Mouse (Mus musculus): ENCODE results near the gene Rab37. TPM values are rescaled to one million over a fixed set of nuclear protein-coding genes. Genes with fewer than 3 reads are reported as not detected.

The Rab37 gene
- polyA plus RNA-seq, 1 experiment from 2014 or later = 1.7 TPM

- WGBS = 71% methylated on average over 5 of the region's 5 CpGs
Observed at GRCm38 (mm10) chr11:115073002-115073401, 18.2 kb upstream of the Rab37 start.

DNA sequence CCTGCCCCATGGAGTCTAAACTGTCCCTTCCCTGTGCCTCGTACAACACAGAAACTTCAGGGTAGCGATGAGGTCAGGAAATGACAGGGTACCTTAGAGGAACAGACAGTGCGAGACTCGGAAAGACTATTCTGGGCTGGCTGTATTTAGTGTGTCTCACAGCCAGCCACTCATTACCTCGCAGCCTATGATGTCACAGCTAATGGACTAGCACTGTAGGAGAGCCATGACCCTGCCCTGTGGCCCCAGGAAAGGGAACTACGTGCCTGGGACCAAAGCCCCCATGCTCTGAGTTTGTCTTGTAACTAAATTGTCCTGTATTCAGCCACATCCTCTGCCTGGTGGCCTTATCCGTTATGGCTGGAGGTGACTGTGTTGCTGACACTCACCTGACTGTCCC is 15.8 kb upstream of the Rab37 start:
- Histone ChIP-seq H3K27me3 (no peaks in the 10 kb centered on the region), H3K4me3 (no peak overlapping the region), H3K9ac (no peak overlapping the region), H3K4me1 (peaks cover 12% of the 10 kb centered on the region), H3K27ac (no peak overlapping the region), H3K4me2 (no peak overlapping the region), H3K9me3 (no peaks in the 10 kb centered on the region), H3K36me3 (no peaks in the 10 kb centered on the region)
- WGBS = 41% methylated on average over 7 of the region's 7 CpGs
- no peak for ATAC-seq (ENCODE audit: borderline replicate concordance, extremely low read depth, low FRiP score, low TSS enrichment)

More at GRCm38 (mm10) chr11:115073002-115073401, 18.2 kb upstream of the Rab37 start:
- Histone ChIP-seq H3K4me3 (no peak overlapping the region), H3K4me2 (no peak overlapping the region), H3K9ac (no peak overlapping the region), H3K36me3 (no peaks in the 10 kb centered on the region), H3K27me3 (no peaks in the 10 kb centered on the region), H3K9me3 (no peaks in the 10 kb centered on the region), H3K4me1 (peaks cover 12% of the 10 kb centered on the region), H3K27ac (no peak overlapping the region)
- no peak for ATAC-seq (ENCODE audit: borderline replicate concordance, extremely low read depth, low FRiP score, low TSS enrichment)

- no peak for ATAC-seq (ENCODE audit: borderline replicate concordance, extremely low read depth, low FRiP score, low TSS enrichment)
Observed at GRCm38 (mm10) chr11:115075859-115076258, 15.4 kb upstream of the Rab37 start.

GRCm38 (mm10) chr11:115077436-115077835 is 13.8 kb upstream of the Rab37 start:
- WGBS = 92% methylated on average over 1 of the region's 1 CpGs
- no peak for ATAC-seq (ENCODE audit: borderline replicate concordance, extremely low read depth, low FRiP score, low TSS enrichment)
- Histone ChIP-seq H3K4me1 (no peaks in the 10 kb centered on the region), H3K9ac (no peak overlapping the region), H3K27me3 (no peaks in the 10 kb centered on the region; the same call in 1 of the 2 replicates), H3K9me3 (no peaks in the 10 kb centered on the region), H3K27ac (no peak overlapping the region), H3K4me3 (no peak overlapping the region), H3K36me3 (no peaks in the 10 kb centered on the region), H3K4me2 (no peak overlapping the region)

More at GRCm38 (mm10) chr11:115075859-115076258, 15.4 kb upstream of the Rab37 start:
- H3K36me3 ChIP-seq = no peaks in the 10 kb centered on the region
- no peak overlapping the region for H3K27ac ChIP-seq
- no peak overlapping the region for H3K4me3 ChIP-seq
- H3K4me1 ChIP-seq = peaks cover 12% of the 10 kb centered on the region
- WGBS = 34% methylated on average over 5 of the region's 5 CpGs
- H3K4me2 ChIP-seq = no peak overlapping the region
- H3K9ac ChIP-seq = no peak overlapping the region
- H3K27me3 ChIP-seq = no peaks in the 10 kb centered on the region
- no peaks in the 10 kb centered on the region for H3K9me3 ChIP-seq

- Histone ChIP-seq H3K27ac (no peak overlapping the region), H3K27me3 (peaks cover 3% of the 10 kb centered on the region; the same call in 1 of the 2 replicates)
- ATAC-seq (ENCODE audit: borderline replicate concordance, extremely low read depth, low FRiP score, low TSS enrichment) = no peak
Observed at GRCm38 (mm10) chr11:115078680-115079079, 12.6 kb upstream of the Rab37 start.

GRCm38 (mm10) chr11:115080886-115081285 is 10.3 kb upstream of the Rab37 start:
- H3K4me1 ChIP-seq = no peaks in the 10 kb centered on the region
- no peaks in the 10 kb centered on the region for H3K36me3 ChIP-seq
- H3K4me2 ChIP-seq = no peak overlapping the region
- no peaks in the 10 kb centered on the region for H3K9me3 ChIP-seq
- H3K9ac ChIP-seq = no peak overlapping the region
- WGBS = 31% methylated on average over 13 of the region's 13 CpGs
- H3K4me3 ChIP-seq = no peak overlapping the region
- H3K27ac ChIP-seq = no peak overlapping the region
- no peak for ATAC-seq (ENCODE audit: borderline replicate concordance, extremely low read depth, low FRiP score, low TSS enrichment)
- H3K27me3 ChIP-seq = peaks cover 16% of the 10 kb centered on the region

More at GRCm38 (mm10) chr11:115078680-115079079, 12.6 kb upstream of the Rab37 start:
- Histone ChIP-seq H3K4me3 (no peak overlapping the region), H3K36me3 (no peaks in the 10 kb centered on the region), H3K4me1 (no peaks in the 10 kb centered on the region), H3K9me3 (no peaks in the 10 kb centered on the region), H3K4me2 (no peak overlapping the region), H3K9ac (no peak overlapping the region)
- WGBS = 80% methylated on average over 5 of the region's 5 CpGs

- H3K27me3 ChIP-seq = peaks cover 16% of the 10 kb centered on the region
- H3K4me3 ChIP-seq = no peak overlapping the region
- ATAC-seq (ENCODE audit: borderline replicate concordance, extremely low read depth, low FRiP score, low TSS enrichment) = no peak
- H3K4me2 ChIP-seq = no peak overlapping the region
- 52% methylated on average over 3 of the region's 3 CpGs for WGBS
- H3K9ac ChIP-seq = no peak overlapping the region
- H3K9me3 ChIP-seq = no peaks in the 10 kb centered on the region
- no peak overlapping the region for H3K27ac ChIP-seq
- H3K36me3 ChIP-seq = no peaks in the 10 kb centered on the region
- H3K4me1 ChIP-seq = no peaks in the 10 kb centered on the region
Observed at GRCm38 (mm10) chr11:115081373-115081772, 9.9 kb upstream of the Rab37 start.

DNA sequence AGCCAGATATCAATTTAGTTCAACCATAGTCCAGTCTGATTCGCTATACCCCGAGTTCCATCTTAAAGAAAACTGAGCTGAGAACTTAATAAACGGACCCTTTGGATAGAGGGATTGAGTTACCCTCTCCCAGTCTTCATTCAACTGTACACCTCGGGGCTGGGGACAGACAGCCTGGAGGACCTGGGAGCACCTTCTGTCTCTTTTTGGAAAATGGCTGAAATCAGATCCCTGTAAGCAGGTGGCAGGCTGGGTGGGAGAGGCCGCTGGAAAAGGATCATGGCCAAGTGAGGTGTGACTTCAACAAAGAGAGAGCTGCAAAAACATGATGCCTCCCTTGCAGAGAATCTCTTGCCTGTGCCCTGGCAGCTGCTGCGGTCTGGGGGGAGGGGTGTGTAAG is 9.0 kb upstream of the Rab37 start:
- 64% methylated on average over 6 of the region's 6 CpGs for WGBS
- no peak overlapping the region for H3K4me3 ChIP-seq
- no peaks in the 10 kb centered on the region for H3K36me3 ChIP-seq
- no peak overlapping the region for H3K27ac ChIP-seq
- no peak overlapping the region for H3K4me2 ChIP-seq
- no peak overlapping the region for H3K9ac ChIP-seq
- H3K9me3 ChIP-seq = no peaks in the 10 kb centered on the region
- no peaks in the 10 kb centered on the region for H3K4me1 ChIP-seq
- peaks cover 16% of the 10 kb centered on the region for H3K27me3 ChIP-seq
- no peak for ATAC-seq (ENCODE audit: borderline replicate concordance, extremely low read depth, low FRiP score, low TSS enrichment)

GRCm38 (mm10) chr11:115083376-115084139 is 7.7 kb upstream of the Rab37 start:
- Histone ChIP-seq H3K9ac (no peak overlapping the region), H3K9me3 (no peaks in the 10 kb centered on the region), H3K36me3 (no peaks in the 10 kb centered on the region), H3K4me2 (no peak overlapping the region), H3K4me3 (no peak overlapping the region), H3K4me1 (no peaks in the 10 kb centered on the region), H3K27ac (no peak overlapping the region), H3K27me3 (peaks cover 16% of the 10 kb centered on the region)
- 41% methylated on average over 18 of the region's 18 CpGs for WGBS
- ATAC-seq (ENCODE audit: borderline replicate concordance, extremely low read depth, low FRiP score, low TSS enrichment) = no peak

DNA sequence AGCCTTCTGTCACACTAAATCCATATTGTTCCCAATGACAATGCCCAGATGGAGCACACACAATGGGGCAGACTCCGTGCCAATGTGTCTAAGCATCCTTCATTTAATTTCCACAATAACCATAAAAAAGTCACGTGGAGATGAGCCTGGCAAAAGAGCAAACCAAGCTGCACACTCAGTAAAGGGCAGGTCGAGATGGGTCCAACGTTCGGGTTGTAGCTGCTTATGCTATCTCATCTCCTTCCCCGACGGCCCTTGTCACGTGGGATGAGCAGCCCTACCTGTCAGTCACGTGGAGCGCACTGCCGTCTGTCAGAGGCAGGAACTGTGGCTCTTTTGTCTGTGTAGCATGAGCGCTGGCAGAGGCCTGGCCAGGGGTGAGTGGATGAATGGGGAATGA is 6.6 kb upstream of the Rab37 start:
- Histone ChIP-seq H3K4me3 (no peak overlapping the region), H3K27ac (no peak overlapping the region), H3K9me3 (no peaks in the 10 kb centered on the region), H3K27me3 (peaks cover 16% of the 10 kb centered on the region), H3K4me2 (no peak overlapping the region), H3K36me3 (no peaks in the 10 kb centered on the region), H3K9ac (no peak overlapping the region), H3K4me1 (no peaks in the 10 kb centered on the region)
- 47% methylated on average over 12 of the region's 12 CpGs for WGBS
- no peak for ATAC-seq (ENCODE audit: borderline replicate concordance, extremely low read depth, low FRiP score, low TSS enrichment)

DNA sequence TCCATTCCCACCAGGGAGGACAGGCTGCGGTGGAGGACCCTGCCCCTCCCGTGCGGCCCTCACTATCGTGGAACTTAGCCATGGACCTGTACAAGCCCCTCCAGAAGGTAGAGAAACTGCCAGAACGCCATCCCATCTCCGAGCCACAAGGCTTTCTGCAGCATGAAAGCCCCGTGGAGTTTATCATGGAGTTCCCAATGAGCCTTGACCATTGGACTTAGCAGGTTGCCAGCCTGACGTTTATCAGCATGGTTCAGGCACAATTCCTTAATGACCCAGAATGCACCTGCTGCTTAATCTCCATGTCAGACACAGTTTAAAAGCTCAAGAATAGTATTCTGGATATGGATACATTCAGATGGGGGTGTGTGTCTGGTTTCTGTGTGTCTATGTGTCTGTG is 6.2 kb upstream of the Rab37 start:
- Histone ChIP-seq H3K4me3 (no peak overlapping the region), H3K27me3 (peaks cover 18% of the 10 kb centered on the region), H3K4me1 (no peaks in the 10 kb centered on the region), H3K9me3 (no peaks in the 10 kb centered on the region), H3K4me2 (no peak overlapping the region), H3K36me3 (no peaks in the 10 kb centered on the region), H3K27ac (no peak overlapping the region), H3K9ac (no peak overlapping the region)
- WGBS = 65% methylated on average over 8 of the region's 8 CpGs
- no peak for ATAC-seq (ENCODE audit: borderline replicate concordance, extremely low read depth, low FRiP score, low TSS enrichment)

- Histone ChIP-seq H3K9ac (no peak overlapping the region), H3K27ac (no peak overlapping the region), H3K36me3 (no peaks in the 10 kb centered on the region), H3K4me1 (no peaks in the 10 kb centered on the region; the same call in 1 of the 2 replicates), H3K4me3 (no peak overlapping the region), H3K4me2 (no peak overlapping the region), H3K9me3 (no peaks in the 10 kb centered on the region), H3K27me3 (peaks cover 29% of the 10 kb centered on the region)
- 47% methylated on average over 7 of the region's 7 CpGs for WGBS
- ATAC-seq (ENCODE audit: borderline replicate concordance, extremely low read depth, low FRiP score, low TSS enrichment) = no peak
Observed at GRCm38 (mm10) chr11:115086213-115086612, 5.0 kb upstream of the Rab37 start.

Data from lung, embryonic 15.5 days (tissue).